Mouse (Mus musculus): ENCODE measurements around the gene Stk32b.

GRCm38 (mm10) chr5:37535227-37535626 lies 181.7 kb downstream of the Stk32b start:
- no peak for TF ChIP-seq HCFC1 (IDR thresholded peaks at IDR 0.05; ENCODE audit: borderline replicate concordance, insufficient read depth, low read length)
- TF ChIP-seq CHD2 (IDR thresholded peaks at IDR 0.05; ENCODE audit: low read depth, low read length) = no peak
- TF ChIP-seq MAFK (IDR thresholded peaks at IDR 0.05; ENCODE audit: insufficient read depth, low read depth, low read length) = no peak
- TF ChIP-seq ZNF384 (IDR thresholded peaks at IDR 0.05; ENCODE audit: low read depth, low read length) = no peak
- no peak for TF ChIP-seq ZC3H11A (IDR thresholded peaks at IDR 0.05; ENCODE audit: borderline replicate concordance, low read depth, low read length)

All from ES-E14 (cell line).